Mouse (Mus musculus) embryo, embryonic 10.5 days (tissue): Measurements from ENCODE around the gene Pcnx3.
"Not testable (repeated sequence)": the region's sequence is repeated elsewhere in the genome, so short reads cannot be mapped to it uniquely, and the experiment has no call there.

Experiments
- DNase-seq: peaks from one replicate; pipeline ENCODE4 v3.0.0-alpha.2; 2015; ENCODE audit warnings: low spot score

Pcnx3 gene

DNA sequence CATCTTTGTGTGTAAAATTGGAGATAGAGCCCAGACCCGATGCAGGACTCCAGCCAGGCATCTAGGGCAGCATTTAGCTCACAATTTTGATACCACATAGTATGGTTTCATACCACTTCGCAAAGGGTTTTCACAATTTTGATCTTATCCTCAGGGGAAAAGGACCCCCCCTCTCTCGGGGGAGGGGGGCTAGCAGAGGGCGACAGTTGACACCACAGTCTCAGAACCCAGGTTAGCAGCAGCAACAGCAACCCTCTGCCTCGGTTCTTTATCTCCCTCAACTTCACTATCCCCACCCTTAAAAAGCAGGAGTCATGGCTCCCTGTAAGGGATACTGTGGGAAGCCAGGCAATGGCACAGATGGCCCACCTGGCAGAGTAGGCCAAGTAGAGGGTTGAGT, 24.5 kb upstream of the Pcnx3 start:
- DNase-seq: no peak

DNA sequence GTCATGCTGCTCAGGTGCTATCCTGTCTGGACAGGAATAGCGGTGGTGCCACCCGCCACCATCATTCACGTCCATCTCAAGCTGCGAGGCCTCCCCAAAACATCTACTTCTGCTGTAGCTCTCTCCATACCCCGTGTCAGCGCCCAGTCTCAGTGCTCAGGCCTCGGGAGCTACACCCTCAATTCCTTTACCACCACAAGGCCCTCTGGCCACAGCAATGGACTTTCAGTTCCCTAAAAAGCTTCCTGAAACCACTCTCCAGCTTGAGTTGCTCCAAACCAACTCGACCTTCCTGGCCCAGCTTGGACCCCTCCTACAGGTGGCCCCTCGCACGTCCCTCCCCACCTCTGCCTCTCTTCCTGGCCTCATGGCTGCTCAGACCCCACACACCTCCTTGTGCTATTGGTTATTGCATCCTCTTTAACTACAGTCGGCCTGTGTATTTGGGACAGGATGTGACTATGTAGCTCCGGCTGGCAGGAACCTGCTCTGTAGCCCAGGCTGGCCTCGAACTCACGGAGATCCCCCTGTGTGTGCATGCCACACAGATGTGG, 23.3 kb upstream of the Pcnx3 start:
- DNase-seq: no peak

DNA sequence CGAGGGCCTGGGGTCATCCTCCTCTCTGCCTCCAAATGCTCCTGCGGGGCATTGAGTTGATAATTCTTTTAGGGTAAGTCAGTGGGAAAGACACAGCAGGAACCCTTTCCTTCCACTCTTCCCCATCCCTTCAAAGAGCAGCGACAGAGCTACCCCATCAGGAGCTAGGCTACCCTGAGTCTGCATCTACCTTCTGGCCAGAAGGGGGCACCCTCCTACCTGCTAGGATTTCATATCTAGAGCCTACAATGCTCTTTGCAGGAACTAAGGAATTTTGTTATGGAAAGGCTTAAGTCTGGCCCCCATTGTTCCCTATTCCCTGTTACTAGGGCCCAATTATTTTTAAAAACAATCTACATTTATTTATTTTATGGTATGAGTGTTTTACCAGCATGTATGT, 22.5 kb upstream of the Pcnx3 start:
- DNase-seq: peak; percentile 82

DNA sequence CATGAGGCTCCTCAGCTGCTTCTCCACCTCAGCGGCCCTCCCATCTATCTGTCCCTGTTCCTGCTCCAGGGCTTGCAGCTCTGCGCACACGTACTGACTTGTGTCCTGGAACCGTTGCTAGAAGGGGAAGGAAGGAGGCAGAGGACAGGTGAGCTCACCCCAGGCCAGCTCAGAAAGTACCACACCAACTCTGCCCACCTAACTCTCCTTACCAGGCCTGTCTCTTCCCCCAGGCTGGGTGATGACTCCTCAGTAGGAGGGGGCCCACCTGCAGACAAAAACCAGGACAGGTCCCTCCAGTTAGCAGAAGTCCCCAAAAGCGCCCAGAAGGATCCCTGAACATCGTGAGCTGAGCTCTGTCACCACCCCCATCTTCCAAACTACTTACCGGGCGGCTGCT, 21.9 kb upstream of the Pcnx3 start:
- no peak for DNase-seq

DNA sequence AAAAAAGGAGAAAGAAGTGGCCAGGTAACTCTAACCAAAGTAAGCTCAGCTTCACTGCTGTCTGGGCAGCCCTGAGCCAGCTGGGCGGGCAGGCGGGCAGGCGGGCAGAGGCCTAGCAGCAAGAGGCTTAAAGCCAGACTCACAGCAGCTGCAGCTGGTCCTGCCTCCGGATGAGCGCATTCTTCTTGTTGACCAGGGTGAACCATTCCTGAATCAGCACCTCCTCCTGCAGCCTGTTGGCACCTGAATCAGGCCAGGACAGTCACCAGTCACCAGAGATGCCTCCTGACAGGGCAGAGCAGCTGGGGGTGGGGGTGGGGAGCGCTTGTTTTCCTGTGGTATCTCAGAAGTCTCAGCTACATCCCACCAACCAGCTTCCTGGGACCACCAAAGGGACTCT, 21.4 kb upstream of the Pcnx3 start:
- DNase-seq: no peak

DNA sequence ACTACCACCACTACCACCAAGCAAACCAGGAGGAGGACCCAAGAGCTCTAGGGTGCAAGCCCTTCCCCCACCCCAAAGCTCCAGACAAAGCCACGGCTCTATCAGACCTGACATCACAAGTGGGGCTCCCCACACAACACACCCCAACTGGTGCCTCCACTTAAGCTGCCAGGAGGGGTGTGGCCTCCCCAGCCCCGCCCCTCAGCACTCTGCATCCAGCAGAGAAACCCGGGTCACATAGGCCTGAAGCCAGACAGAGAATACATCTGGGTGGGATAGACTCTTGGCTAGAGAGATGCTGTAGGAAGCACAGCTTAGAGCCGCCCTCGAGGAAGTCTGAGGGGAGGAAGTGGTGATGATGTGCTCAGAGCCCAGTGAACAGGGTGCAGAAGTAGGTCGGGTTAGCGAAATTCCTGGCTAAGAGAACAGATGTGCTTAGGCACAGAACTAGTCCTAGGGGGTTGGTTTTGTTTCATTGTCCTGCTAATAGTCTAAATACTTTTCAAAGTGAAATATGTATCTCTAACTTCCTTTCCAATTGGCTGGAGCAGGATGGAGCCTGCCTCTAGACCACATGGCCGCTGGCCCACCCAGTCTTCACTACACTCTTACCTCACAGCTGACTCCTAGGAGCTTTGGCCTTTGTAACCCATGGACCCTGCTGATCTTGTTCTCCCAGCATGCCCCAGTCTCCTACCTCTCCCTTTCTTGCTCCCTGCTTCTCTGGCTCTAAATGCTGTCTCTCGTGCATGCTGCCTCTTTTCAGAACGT, 16.3 kb upstream of the Pcnx3 start:
- no peak for DNase-seq

DNA sequence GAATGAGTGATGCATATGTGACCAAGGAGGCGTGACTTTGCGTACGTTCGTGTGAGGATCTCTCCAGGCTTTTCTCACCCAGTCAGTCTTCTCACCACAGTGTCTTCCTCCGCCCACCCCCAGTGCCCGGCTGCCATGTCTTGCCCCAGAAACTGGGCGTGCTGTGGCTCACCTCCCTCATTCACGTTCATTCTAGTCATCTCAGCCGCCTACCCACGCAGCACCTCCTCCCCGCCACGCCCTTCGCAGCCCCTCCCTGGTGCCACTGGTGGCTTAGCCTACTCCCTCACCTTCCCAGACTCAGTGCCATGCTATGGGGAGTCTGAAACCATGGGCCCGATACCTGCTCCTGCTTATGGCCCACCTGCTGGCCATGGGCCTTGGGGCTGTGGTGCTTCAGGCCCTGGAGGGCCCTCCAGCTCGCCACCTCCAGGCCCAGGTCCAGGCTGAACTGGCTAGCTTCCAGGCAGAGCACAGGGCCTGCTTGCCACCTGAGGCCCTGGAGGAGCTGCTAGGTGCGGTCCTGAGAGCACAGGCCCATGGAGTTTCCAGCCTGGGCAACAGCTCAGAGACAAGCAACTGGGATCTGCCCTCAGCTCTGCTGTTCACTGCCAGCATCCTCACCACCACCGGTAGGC, 15.6 kb upstream of the Pcnx3 start, which contains the start of gene Kcnk7:
Kcnk7 (plus strand) TSS at position 205 of the 638 bp plus-strand sequence.
- DNase-seq: no peak

DNA sequence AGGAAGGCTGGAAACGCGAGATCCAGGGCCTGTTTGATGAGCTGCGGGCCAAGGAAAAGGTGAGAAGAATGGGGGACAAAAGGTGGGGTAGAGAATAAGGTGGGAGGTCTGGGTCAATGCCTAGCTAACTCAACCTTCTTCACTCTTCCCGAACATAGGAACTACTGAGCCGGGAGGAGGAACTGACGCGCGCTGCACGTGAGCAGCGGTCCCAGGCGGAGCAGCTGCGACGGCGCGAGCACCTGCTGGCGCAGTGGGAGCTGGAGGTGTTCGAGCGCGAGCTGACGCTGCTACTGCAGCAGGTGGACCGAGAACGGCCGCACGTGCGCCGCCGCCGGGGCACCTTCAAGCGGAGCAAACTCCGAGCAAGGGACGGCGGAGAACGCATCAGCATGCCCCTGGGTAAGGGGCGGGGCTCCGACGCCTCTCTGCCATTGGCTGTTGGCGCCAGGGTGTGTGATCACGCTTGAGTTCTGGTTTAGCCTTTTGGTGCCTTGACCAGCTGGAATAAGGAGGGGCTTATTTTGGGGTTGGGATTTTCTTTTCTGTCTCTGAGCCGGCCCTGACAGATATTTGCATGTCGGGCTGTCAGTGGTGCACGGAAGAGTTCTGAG, 7.2 kb upstream of the Pcnx3 start:
- DNase-seq: peak; percentile 74

DNA sequence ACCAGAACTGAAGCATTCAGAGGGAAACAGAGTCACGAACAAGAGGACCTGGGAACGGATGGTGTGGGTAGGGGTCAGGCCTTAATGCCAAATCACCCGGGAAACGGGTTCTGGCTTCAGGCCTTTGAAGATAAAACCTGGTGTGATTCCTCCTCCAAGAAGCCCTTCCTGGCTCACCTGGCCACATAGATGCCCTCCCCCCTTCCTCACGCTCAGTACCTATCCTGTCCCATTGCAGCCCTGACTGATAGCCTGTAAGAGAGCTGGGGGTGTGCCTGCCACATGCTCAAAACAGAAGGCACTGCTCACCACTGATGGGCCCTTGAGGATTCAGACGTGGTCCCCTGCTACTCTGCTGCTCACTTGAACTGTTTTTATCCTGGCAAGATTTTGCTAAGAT, 5.1 kb upstream of the Pcnx3 start:
- no peak for DNase-seq

DNA sequence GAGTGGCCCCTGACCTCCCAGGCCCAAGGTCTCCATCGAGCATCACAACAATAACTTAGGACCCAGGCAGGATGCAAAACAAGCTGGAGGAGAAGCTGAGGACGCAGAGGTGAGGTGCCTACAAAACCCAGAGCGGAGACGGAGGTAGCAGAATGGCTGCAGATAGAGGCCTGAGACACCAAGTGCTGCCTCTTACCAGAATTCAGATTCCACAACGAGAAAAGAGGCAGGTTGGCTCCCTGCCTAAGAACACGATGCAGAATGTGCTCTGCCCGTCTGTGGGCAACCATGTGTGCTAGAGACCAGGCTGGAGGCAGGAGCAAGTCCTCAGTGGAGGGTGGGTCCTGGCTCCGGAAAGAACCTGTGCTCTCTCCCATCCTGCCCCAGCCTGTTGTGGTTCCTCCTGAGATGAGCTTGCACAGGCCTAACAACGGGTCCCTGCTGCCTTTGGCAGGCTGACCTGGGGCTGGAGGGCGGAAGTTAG, 4.2 kb upstream of the Pcnx3 start:
- no peak for DNase-seq

DNA sequence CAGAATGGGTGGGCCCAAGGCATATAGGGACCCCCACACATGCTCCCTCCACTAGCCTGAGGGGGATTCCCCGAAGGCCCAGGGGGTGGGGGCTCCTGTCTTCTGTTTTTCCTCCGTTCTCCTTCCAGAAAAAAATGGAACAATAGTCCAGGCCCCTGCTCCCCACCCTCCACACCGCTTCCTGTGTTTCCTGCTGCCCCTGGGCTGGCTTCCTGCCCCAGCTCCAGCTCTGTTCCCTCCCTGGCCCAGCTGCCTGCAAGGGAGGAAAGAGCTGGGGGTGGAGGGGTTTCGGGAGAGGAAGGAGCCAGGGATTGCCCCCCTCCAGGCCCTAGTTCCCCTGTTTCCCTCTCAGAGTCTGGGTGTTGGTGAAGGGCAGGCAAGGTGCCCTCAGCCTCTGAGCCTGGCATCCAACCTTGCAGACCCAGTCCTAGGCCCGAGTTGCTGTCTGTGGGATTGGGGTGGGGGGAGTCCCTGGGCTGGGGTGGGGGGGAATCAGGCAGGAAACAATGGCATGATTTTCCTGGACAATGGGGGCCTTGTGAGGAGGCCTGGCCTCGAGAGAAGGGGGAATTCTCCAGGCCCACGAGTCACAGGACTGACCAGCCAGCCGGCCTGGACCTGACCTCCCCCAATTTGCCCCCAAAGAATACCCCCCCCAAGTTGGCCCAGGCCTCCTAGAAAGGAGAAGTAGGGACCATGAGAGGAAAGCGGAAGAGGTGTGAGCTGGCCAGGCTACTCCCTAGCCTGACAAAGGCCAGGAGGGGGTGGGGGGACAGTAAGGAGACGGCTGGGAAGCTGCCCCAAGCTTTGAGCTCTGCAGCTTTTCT, 3.6 kb upstream of the Pcnx3 start:
- no peak for DNase-seq

DNA sequence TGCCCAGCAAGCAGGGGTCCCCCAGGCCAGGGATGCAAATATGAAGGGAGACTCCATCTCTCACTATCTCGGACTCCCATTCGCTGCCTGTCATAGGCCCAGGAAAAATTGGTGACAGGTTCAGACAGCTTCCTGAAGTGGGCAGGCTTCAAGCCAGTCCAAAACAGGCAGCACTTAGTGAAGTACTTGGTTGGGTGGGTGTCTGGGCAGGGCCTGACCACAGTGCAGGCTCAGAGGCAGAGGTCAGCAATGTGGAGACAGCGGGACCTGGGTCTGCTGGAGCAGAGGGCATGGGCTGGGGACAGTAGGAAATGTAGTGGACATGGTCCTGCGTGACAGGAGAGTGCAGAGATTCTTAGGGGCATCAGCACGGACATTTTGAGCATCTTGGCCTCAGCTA, 2.9 kb upstream of the Pcnx3 start:
- DNase-seq: no peak

DNA sequence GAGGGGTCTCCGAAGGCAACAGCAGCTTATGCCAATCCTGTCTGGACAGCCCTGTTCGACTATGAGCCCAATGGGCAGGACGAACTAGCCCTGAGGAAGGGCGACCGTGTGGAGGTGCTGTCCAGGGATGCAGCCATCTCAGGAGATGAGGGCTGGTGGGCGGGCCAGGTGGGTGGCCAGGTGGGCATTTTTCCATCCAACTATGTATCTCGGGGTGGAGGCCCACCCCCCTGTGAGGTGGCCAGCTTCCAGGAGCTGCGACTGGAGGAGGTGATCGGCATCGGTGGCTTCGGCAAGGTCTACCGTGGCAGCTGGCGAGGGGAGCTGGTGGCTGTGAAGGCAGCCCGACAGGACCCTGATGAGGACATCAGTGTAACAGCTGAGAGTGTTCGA, 1.6 kb upstream of the Pcnx3 start:
- DNase-seq: no peak

DNA sequence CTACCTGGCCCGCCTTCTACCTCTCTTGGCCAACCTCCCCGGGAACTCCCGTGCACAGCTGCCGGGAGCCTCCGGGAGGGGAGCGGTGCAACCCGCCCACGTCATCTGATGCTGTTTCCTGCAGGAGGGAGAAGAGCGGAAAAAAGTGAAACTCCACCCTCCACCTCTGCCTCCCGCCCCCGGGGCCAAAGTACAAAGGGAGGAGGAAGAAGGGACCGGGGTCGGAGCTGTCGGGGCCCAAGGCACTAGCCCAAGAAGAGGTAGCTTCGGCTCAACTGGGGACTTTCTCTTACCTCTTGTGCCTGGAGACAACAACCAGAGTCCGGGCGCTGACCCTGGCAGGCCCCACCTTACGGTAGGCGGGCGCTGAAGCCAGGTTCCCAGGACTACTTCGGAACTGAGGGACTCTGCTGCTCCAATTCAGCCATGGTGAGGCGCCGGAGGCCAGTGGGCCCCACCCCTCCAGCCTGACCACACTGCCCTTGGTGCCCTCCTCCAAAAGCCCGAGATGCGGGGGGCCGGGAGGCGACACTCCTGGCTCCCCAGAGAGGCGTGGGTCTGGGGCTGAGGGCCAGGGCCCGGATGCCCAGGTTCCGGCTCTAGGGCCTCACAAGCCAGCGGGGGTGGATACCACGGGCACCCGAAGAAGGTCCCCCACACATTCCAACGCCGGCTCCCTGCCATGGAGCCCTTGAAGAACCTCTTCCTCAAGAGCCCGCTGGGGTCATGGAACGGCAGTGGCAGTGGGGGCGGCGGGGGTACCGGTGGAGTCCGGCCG, 1.0 kb upstream of the Pcnx3 start:
- peak; percentile 84 for DNase-seq

DNA sequence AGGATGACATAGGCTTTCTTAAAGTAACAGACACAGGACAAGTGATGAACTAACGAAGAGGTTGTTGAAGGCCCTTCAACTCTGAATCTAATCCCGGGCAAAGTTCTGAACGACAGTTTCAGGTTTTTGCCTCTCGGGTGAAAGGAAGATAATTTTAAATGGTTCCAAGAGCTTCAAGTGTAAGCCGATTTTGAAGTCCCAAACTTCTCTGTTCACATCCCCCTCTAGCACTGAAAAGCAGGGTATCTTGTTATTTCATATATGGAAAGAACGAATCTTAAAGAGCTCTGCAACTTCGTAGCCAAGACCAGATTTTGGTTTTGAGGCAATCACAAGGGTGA, 350 bp upstream of the Pcnx3 start:
- DNase-seq: no peak

DNA sequence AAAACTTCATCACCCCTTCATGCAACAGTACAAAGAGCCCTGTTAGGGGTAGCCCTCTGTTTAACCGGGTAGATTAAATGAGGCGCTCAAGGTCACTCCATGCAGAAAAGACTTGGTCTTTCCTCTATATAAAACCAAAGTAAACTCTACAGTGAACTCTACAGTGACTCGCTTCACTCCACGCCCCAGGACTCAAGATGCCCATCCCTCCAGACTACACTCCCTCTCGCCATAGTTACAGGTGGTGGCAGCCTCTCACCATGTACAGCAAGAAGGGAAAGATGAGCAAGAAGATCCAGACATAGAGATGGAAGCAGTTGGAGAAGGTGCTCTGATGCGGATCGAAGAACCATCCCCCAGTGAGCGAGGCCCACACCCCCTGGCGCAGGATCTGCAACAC, 970 bp downstream of the Pcnx3 start:
- no peak for DNase-seq

DNA sequence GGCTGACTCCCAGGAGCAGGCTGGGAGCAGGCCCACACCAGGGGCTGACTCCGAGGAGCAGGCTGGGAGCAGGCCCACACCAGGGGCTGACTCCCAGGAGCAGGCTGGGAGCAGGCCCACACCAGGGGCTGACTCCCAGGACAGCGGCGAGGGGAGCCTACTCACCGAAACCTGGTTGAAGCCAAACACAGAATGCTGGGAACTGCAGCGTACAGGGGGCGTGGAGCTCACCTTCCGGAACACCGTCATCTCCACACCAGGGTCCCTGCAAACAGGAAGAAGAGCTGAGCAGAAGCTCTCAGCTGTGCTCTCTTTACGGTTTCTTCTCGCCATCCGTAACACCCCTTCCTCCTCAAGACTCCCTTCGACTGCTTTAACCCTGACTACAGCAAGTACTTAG, 1.8 kb downstream of the Pcnx3 start:
- not testable (repeated sequence) for DNase-seq

DNA sequence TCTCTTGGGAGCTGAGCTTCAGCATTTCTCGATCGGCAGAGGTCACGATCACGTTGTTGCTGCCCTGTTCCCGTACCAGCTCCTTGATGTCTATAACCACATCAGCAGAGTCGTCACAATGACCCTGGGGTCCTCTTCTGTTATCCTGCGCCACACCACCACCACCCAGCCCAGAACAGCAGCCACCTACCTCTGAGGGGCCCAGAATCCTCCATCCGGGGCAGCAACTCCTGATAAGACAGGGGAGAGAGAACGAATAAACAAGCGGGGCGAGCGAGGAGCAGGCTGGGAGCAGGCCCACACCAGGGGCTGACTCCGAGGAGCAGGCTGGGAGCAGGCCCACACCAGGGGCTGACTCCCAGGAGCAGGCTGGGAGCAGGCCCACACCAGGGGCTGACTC, 2.3 kb downstream of the Pcnx3 start:
- no peak for DNase-seq

DNA sequence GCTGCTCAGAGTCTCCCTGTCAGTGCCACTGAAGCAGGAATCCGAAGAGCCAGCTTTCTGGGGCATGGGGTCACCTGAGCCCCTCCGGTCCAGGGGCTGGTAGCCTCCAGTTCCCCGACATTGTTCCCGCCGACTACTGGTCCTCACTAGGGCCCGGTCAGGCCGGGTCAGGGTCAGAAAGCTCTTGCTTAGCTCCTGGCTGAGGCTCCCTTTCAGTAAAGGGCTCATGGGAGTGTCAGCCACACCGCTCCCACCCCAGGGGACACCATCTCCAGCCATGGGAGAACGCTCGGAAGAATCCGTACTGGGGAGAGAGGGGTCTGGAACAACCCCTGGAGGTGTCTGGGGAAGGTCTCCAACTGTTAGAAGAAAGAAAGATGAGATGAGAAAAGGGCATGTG, 2.8 kb downstream of the Pcnx3 start:
- DNase-seq: no peak

DNA sequence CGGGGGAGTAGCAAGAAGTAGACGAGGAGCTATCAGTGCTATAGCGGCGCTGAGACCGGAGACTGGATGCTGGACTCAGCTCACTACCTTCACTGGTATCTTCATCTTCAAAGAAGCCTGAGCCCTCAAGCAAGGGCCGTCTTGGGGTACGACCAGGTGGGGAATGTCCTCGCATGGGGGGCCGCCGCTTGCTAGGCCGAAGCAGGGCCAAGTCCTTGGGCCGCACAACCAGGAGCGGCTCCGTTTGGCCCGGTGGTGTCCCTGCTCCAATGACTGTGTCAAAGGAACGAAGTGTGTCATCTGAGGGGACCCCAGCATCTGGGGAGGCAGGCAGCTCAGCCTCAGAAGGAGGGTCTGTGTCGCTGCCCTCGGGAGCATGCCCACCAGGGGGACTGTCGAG, 3.3 kb downstream of the Pcnx3 start:
- DNase-seq: no peak

DNA sequence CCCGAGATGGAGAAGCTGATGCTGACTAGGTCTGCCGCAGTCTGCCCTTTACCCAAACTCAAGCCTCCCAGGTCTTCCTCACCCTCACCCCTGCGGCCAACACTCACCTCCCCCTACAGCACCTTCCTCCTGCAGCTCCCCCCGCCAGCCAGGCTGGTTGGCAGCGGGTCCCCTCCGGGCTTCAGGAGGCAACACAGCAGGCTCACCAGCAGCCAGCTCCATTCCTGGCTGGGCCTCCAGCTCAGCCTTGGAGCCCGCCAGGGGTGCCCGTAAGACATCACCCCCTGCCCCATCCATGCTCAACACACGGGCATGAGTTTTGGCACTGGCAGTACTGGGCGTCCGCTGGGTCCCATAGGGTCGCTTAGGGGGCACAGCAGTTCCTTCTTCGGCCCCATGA, 3.7 kb downstream of the Pcnx3 start:
- DNase-seq: no peak

DNA sequence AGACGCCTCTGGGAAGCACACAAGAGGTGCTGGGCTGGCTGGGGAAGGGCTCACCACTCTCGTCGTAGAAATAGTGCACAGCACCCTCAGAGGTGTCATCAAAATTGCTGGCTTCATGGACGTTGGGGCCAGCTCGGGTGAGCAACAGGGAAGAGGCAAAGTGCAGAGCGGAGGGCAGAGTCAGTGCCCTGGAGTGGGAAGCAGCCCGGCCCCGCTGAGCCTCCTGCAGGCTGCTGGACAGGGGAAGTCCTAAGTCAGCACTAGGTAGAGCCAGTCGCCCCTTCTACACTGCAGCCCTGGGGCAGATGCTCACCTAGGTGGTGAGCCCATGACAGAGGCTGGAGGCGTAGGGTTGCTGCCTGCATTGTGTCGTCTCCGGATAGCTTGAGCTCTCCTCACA, 4.5 kb downstream of the Pcnx3 start:
- no peak for DNase-seq
